Mouse (Mus musculus) ZHBTc4 (cell line): Measurements from ENCODE around the gene Apeh.
A peak's percentile ranks its signal among the peaks of the same experiment; 100 is the strongest.

Source experiments
- DNase-seq: peaks from one replicate; pipeline ENCODE4 v3.0.0-alpha.2; 2011; ENCODE audit warnings: low read depth, low spot score

The Apeh gene

DNA sequence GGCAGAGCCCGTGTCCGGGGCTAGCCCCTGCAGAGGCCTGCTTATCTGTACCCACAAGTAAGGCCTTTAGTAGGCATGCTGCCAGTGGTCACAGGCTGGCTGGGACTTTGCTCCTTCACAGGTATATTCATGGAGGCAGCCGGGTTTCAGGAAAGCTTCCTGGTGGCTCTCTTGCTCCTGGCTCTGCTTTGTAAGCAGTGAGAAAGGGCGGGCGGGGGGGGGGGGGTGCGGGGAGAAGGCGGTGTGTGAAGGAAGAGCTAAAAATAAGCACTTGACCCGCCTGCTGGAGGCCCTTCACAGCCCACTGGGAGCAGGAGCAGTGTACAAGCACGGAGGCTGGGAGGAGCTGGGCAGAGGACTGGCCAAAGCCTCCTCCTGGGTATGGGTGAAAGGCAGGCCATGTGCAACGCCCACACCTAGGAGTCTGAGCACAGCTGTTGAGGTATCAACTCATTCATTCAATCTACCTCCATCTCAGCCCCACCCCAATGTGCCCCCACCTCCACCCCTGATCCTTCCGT, 25.5 kb upstream of the Apeh start:
- DNase-seq = no peak

DNA sequence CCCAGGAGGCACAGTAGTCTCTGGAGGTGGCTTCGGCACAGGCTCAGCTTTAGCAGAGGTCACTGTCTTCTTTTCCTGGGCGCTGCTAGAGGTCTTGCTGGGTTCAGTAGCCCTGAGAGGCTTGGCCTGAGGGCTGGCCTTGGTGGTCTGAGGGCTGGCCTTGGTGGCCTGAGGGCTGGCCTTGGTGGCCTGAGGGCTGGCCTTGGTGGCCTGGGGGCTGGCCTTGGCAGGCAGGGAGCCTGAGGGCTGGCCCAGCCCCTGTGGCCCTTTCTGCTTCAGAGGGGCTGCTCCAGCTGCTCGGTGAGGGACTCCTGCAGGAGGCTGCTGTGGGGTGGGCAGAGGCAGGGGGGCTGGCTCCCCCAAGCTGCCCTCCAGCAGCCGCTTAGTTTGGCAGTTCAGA, 22.7 kb upstream of the Apeh start:
- DNase-seq = no peak

DNA sequence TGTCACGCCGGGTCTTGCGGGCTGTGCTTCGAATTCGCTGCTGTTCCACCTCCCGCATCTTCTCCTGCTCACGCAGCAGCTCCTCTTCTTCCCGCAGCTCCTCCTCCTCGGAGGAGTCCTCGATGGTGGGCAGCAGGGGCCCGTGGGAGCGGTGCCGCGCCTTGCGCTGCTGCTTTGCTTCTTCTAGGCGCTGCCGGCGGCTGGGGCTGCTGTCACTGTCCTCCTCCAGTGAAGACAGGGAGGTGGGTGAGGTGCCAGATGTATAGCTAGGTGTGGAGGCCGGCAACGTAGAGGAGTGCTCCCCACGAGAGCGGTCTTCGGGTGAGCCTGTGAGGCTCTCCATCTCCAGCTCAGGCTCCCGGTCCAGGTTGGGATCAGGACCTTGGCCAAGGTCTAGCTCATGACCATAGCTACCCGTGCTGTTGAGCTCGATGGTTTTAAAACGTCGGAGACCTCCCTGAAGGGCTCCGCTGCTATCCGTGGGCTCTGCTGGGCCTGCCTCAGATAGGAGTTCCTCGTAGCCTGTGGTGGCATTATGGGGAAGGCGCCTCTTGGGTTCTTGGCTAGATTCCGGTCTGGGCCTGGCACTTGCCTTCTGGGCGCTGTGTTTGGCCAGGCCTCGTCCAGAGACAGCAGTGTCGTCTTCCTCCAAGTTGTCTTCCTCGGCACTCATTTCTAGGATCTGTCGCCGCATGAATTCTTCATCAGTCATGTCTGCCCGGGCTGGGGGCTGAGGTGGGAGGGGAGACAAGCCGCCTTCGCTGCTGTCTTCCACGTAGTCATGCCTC, 21.1 kb upstream of the Apeh start:
- peak; percentile 16 for DNase-seq

DNA sequence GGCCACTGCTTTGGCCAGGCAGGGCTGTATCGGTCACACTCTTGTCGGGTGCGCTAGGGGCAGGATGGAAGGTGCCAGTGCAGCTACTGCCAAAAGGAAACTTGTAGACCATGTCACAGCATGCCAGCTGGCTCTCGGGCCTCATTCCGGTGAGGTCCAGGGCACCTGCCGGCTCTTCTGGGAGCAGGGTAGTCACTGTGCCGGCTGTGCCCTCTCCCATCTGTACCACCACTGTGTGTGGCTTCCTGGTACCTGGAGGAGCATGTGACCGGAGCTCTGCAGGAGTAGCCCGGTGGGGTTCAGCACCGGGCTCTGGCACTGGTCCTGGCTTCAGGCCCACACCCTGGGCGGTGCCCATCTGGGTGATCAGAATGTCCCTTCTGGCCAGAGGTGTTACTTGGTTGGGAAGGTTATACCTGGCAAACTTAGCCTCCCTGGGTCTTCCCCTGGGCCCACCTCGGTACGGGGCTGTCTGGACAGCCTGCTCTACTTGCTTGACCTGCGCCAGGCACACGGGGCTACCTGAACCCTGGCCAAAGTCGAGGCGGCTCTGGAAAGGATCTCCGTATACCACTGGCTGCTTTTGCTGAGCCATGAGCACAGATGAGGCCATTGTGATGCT, 18.4 kb upstream of the Apeh start:
- no peak for DNase-seq

DNA sequence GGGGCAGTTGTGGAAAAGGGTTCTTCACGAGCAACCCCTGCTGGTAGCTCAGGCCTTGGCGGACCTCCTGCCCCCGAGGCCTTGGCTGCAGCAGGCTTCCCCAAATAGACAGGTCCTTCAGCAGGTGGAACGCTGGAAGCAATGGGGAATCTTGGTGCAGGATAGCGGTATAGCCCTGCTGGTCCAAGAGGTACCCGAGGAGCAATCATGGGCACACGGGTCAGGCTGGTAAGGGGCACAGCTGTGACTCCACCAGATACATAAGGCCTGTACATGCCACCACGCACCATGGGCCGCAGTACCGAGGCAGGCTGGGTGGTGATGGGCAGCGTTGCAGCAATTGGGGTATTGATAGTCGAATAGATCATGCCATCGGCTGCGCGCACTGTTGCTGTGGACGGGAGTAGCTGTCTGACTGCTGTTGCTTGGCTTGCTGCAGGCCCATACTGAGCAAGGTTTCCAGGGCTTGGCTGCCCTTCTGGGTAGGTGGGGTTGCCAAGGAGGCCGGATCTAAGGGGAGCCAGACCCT, 17.3 kb upstream of the Apeh start:
- DNase-seq = peak; percentile 19

DNA sequence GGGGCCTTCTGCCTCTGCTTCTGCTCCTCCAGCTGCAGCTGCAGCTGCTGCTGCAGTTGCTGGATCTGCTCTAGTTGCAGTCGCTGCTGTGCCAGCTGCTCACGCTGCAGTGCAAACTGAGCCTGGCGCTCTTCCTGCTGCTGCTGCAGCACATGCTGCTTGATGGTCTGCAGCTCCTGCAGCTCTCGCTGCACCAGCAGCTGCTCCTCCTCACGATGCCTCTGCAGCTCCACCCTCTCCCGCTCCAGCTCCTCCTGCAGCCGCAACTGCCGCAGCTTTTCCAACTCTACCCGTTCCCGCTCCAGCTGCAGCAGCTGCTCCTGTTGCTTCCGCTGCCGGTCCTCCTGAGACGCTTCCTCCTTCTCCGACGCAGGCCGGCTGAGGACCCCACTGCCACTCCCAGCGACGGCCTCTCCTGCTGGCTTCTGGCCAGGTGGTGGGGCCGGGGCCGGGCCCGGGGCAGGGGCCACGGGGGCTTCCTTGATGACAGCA, 16.7 kb upstream of the Apeh start:
- peak; percentile 21 for DNase-seq

DNA sequence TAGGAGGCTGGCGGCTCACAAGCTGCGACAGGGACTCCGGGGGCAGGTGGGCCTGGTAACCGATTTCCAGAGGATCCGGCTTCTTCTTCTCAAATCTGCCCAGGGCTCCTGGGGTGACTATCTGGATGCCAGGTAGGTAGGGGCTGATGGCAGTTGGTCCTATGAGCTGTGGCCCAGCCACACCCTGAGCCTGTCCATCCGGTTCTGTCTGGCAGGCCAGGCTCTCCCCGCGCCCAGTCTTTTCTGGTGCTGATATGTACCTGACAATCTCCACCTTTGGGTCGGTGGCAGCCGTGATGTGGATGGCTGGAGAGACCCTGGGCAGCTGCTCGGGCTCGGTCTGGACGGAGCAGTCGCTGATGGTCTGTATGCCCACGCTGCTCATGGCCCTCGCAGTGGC, 15.8 kb upstream of the Apeh start:
- peak; percentile 26 for DNase-seq

DNA sequence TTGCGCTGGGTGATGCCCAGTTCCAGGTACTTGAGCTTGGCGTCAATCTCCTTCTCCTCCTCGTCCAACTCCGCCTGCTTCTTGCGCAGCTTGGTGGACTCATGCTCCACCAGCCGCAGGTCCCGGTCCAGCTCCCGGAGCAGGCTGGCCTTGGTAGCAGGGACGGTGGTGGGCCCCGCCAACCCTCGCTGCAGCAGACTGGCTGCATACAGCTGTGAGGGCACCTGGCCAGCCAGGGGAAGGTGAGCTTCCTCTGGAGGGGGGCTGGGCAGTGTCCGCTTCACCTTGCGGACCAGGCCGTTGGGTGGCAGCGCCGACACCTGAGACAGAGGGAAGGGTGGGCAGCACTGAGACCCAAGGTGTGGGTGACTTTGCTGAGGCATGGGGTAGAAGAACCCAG, 13.5 kb upstream of the Apeh start:
- DNase-seq = no peak

DNA sequence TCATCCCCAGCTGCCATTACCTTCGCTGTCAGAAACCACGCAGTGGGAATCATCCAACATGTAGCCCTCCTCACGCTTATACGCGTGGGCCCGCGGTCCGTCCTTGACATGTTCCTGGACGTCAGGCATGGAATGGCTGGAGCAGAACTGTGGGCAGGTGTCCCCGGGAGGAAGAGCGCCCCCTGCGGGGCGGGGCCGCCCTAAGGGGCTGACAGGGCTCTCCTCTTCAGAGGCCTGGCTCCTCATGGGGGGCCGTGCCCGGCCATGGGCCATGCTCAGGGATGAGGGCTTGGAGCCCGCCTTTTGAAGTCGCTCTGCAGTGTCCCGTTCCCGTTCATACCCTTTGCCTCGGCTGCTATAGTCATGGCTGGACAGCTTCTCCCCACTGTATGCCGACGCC, 11.7 kb upstream of the Apeh start:
- DNase-seq = peak; percentile 63

DNA sequence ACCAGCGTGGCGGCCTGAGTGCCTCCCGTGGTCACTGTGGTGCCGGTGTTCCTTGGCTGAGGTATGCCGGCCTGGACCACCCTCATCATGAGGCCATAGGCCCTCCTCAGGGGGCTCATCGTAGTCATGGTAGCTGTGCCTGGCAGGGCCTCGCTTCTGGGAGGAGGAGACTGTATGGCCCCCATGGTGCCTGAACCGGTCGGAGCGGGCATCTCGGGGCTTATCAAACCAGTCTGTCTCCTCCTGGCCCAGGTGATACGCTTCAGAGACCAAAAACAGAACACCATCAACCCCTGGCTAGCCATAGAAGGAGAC, 11.1 kb upstream of the Apeh start:
- DNase-seq = no peak

DNA sequence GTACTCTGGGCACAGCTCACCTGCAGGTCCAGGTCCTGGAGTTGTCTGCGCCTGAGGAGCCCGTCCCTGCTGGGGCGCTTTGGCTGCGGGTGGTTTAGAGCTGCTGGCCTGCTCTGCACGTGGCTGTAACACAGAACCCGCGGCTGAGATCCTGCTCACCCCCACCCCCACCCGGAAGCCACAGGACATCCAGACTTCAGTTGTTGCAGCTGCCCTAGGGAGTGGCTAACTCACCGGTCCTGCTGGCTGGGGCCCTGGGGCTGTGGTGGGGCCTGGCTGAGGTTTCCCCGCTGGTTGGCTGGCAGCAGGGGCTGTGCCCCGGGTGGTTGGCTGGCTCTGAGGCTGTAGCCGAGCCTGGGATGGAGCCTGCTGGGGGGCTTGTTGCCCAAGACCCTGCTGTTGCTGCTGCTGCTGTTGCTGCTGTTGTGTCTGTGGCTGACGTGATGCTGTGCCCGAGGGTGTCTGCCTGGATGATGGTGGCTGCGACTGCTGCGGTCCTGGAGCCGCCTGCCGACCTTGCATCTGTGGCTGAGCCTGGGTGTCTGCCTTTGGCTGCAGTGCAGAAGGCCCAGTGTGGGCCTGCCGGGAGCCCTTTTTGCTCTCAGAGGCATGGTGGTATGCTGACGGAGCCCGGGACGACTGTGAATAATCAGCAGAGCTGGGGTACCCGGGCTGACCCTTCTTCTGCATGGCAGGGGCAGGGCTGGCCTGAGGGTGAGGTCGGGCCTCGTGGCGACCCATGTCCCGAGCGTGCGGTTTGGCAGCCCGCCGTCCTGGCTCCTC, 10.6 kb upstream of the Apeh start:
- peak; percentile 89 for DNase-seq

DNA sequence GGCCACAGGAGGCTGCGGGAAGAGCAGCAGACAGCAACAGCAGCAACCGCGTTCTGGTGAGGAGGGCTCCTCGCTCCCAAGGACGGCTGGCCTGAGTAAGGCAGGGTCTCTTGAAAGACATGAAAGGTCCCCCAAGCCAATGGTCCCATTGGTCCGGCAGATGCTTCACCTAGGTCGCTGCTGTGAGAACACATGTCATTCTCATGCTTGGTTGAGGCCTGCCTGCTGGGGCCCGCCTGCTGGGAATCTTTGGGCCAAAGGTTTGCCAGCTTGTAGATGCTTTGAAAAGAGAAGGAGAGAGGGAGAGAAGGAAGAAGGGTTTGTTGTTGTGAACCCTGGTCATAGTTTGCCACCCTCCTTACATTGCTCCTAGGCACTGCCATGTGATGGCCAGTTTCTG, 5.2 kb upstream of the Apeh start:
- no peak for DNase-seq

DNA sequence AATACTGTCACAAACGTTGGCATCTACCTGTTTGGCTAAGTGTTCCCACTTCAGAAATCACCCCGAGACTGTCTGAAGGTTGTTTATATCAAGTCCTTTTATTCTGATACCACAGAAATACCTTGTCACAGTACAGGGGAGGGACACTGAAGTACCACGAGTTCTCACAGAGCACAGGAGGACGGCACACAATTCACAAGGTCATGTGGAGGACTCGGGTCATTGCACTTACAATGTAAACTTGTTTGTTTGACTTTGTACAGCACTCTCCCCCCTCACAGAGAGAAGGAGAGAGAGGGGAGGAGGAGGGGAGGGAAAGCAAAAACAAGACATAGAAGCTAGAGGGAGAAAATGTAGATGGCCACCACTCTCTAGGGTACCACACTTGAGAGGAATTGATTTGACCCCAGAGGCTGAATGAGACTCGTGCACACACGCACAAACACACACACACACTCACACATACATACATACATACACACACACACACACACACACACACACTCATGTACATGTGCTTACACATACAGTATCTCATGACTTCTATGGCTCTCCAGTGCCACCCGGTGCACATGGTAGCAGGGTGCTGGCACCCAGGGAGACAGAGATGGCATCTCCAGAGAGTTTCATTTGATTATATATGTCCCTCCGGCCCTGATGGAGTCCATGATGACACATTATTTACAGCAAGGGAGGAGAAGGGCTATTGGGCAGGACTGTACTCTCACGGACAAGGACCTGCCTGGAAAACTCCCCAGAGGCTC, 1.7 kb upstream of the Apeh start:
- no peak for DNase-seq

DNA sequence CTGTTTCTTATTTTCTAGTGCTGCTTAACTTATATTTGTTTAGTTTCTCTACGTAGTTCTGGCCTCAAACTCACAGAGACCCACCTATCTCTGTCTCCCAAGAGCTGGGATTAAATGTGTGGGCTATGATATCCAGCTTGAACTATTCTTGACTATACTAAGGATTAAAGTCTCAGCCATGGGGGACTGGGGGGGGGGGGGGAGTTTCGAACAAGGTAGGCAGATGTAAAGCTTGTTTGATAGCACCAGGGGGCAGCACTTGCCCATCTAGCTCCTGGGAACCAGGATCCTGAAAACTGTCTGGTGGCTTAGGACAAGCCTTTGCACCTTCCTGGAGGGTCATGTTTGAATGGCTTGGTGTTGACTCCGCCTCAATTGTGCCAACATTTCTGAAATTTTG, 1.1 kb upstream of the Apeh start:
- DNase-seq = peak; percentile 84

DNA sequence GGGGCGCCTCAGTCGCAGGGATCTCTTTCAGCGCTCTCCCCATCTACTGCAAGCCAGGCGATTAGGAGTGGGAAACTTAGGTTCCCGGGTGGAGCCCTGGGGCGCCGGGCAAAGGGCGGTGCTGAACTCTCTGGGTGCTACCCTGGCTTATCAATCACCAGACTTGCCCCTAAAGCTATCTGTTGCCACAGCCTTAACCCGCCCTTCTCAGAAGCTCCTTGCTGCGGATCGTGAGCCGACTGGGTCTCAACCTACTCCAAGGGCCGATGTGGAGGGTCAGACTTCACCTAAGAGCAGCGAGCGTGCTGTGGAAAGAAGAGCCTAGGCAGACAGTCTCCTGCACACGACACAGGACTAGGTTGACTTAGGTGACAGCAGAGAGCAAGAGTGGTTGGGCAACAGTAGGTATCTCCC, 599 bp upstream of the Apeh start:
- DNase-seq = no peak

DNA sequence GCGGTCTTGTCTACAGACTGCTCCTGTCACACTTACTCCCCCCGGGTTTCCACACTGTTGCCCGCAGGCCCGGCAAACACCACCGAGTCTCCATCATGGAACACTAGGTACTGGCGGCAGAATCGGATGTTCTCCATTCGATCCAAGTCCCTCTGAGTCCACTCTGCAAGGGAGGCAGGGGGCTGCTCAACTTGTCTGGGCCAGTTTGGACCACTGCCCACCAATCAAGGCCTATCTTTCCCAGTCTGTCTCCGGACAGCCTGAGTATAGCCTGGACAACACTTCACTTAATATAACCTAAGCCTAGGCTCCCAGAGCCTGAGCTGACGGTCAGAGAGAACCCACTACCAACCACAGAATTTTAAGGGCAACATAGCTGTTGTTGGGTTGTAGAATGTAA, 820 bp downstream of the Apeh start:
- DNase-seq = no peak

DNA sequence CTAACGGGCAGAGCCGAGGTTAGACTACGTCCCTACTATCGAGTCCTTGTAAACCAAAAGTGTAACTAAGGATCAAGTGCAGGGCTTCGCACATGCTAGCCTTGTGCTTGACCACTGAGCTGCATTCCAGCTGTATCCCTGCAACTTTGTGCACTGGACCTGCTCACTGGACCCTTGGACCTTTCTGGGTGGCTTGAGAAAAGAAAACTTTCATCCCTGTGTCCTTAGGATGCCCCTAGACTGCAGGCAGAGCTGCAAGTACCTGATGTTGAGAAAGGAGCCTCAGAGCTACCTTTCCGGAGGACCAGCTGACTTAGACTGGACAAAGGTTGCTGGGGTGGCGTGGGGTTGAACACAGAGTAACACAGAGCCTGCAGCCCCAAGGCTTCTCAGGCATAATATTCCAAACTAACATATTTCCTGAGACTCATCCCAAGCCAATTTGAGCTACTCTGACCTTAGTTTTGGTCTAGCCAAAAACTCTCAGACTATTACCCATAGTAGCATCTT, 3.7 kb downstream of the Apeh start:
- no peak for DNase-seq

DNA sequence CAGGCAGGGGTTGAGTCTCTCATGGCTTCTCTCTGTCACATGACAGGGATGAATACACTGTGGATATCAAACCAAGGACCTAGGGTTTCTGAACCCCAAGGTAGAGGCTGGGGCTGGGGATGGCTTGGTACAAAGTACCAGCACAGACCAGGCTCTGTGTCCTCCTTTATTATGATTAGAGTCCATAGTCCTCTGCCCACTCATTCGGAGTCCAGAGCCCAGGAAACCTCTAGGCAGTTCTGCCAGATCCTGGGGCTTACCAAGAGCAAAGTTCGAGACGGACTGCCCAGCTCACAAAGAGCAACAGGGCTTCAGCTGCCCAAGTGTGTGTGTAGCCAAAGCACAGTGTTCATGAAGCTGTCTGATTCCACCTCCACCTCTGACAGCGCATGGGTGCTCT, 9.1 kb downstream of the Apeh start:
- no peak for DNase-seq

DNA sequence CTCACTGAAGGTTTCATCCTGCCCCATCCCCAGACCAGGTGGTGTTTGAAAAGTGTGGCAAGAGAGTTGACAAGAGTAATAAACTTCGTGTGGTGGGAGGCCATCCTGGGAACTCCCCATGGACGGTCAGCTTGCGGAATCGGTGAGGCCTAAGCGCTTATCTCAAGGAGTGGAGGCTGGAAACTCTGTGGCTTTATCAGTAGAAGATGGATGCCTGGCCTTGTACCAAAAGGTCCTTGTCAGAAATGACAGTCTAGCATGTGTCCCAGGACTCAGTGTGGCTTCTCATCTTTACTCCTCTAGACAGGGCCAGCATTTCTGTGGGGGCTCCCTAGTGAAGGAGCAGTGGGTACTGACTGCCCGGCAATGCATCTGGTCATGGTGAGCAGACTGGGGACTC, 10.8 kb downstream of the Apeh start:
- no peak for DNase-seq

DNA sequence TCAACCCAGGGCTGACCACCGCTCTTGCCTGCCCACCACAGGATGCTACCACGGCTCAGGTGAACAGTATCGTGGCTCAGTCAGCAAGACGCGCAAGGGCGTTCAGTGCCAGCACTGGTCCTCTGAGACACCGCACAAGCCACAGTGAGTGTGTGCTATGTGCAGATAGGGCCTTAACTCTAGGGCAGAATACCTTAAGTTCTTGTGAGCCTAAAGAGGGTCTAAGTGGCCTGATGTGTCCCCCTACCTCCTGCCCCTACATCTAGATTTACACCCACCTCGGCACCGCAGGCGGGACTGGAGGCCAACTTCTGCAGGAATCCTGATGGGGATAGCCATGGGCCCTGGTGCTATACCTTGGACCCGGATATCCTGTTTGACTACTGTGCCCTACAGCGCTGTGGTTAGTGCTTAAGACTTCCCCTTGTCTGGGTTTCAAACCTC, 11.4 kb downstream of the Apeh start, which contains the start of gene Rnf123:
Rnf123 (minus strand) TSS at position 359 of the 444 bp plus-strand sequence.
- peak; percentile 34 for DNase-seq

DNA sequence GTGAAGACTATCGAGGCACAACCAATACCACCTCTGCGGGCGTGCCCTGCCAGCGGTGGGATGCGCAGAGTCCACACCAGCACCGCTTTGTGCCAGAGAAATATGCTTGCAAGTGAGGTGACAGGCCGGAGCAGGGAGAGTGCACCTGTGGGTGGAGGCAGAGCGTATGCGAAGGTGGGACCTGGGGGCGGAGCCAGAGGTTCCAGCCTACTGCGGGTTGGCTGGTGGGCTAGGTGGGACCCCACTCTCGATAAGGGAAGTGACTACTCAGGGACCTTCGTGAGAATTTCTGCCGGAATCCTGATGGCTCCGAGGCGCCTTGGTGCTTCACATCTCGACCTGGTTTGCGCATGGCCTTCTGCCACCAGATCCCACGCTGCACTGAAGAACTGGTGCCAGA, 11.9 kb downstream of the Apeh start:
- peak; percentile 51 for DNase-seq
